Mouse (Mus musculus) MEL-GATA-1-ER (cell line): ENCODE data around the gene Ropn1.
"Not testable (repeated sequence)": the region's sequence is repeated elsewhere in the genome, so short reads cannot be mapped to it uniquely, and the experiment has no call there.

Source experiments
- DNase-seq: peaks from one replicate; pipeline ENCODE4 v3.0.0-alpha.2; 2012; ENCODE audit warnings: low read depth; ENCODE audit errors: extremely low read depth

Ropn1 gene

GRCm38 (mm10) chr16:34649621-34650020, at the start of gene Ropn1:
Gene Ropn1 (plus strand): TSS chr16:34649921.
- no peak for DNase-seq

- DNase-seq, result no peak
Observed at GRCm38 (mm10) chr16:34601954-34602353, 47.8 kb upstream of the Ropn1 start.

GRCm38 (mm10) chr16:34603076-34603475, 46.6 kb upstream of the Ropn1 start:
- no peak for DNase-seq

GRCm38 (mm10) chr16:34603854-34604253, 45.9 kb upstream of the Ropn1 start:
- DNase-seq, result no peak

GRCm38 (mm10) chr16:34605679-34606078, 44.0 kb upstream of the Ropn1 start:
- no peak for DNase-seq

- DNase-seq, result no peak
Observed at GRCm38 (mm10) chr16:34610137-34610536, 39.6 kb upstream of the Ropn1 start.

- DNase-seq, result no peak
Observed at GRCm38 (mm10) chr16:34614021-34614420, 35.7 kb upstream of the Ropn1 start.

- DNase-seq, result no peak
Observed at GRCm38 (mm10) chr16:34627591-34627990, 22.1 kb upstream of the Ropn1 start.

GRCm38 (mm10) chr16:34628397-34628796, 21.3 kb upstream of the Ropn1 start:
- DNase-seq, result no peak

- DNase-seq, result no peak
Observed at GRCm38 (mm10) chr16:34635557-34635956, 14.2 kb upstream of the Ropn1 start.

- no peak for DNase-seq
Observed at GRCm38 (mm10) chr16:34643511-34644259, 6.0 kb upstream of the Ropn1 start.

- DNase-seq, result no peak
Observed at GRCm38 (mm10) chr16:34653023-34653422, 3.3 kb downstream of the Ropn1 start.

- DNase-seq, result not testable (repeated sequence)
Observed at GRCm38 (mm10) chr16:34657566-34657965, 7.8 kb downstream of the Ropn1 start.

- DNase-seq, result no peak
Observed at GRCm38 (mm10) chr16:34657983-34658382, 8.3 kb downstream of the Ropn1 start.

GRCm38 (mm10) chr16:34658388-34658787, 8.7 kb downstream of the Ropn1 start:
- DNase-seq, result no peak

GRCm38 (mm10) chr16:34664553-34664952, 14.8 kb downstream of the Ropn1 start:
- no peak for DNase-seq

- DNase-seq, result peak; percentile 39
Observed at GRCm38 (mm10) chr16:34667031-34667726, 17.5 kb downstream of the Ropn1 start.

- DNase-seq, result no peak
Observed at GRCm38 (mm10) chr16:34668341-34668740, 18.6 kb downstream of the Ropn1 start.

- no peak for DNase-seq
Observed at GRCm38 (mm10) chr16:34671966-34672365, 22.2 kb downstream of the Ropn1 start.

GRCm38 (mm10) chr16:34672822-34673221, 23.1 kb downstream of the Ropn1 start:
- no peak for DNase-seq

- no peak for DNase-seq
Observed at GRCm38 (mm10) chr16:34674365-34674764, 24.6 kb downstream of the Ropn1 start.

GRCm38 (mm10) chr16:34681823-34682222, 32.1 kb downstream of the Ropn1 start:
- DNase-seq, result no peak

- no peak for DNase-seq
Observed at GRCm38 (mm10) chr16:34689879-34690278, 40.2 kb downstream of the Ropn1 start.
